Mouse (Mus musculus): ENCODE data around the gene Pak1ip1.

GRCm38 (mm10) chr13:40955773-40956172 lies 45.0 kb upstream of the Pak1ip1 start:
- TF ChIP-seq CTCF (IDR thresholded peaks at IDR 0.05) (no peak), EP300 (IDR thresholded peaks at IDR 0.05; ENCODE audit: insufficient read depth, low read depth, low read length) (no peak), POLR2A (IDR thresholded peaks at IDR 0.05; ENCODE audit: insufficient read depth, low read depth, low read length) (no peak)
